Mouse (Mus musculus) hematopoietic stem cell, adult 5-6 weeks (primary cell): ENCODE measurements around the gene Rptor. TPM values are rescaled to one million over a fixed set of nuclear protein-coding genes. Genes with fewer than 3 reads are reported as not detected.

Experiments
- ATAC-seq, 2 experiments: fragments of 125-278 bp in 1 of 2; replicated peaks in 1 of 2; 2 replicates each; pipeline ENCODE4 v1.8.0; 2016 to 2017; ENCODE audit warnings: inconsistent platforms in 2 of 2, mild to moderate bottlenecking in 2 of 2, moderate number of reproducible peaks in 2 of 2, low read depth in 1 of 2, moderate TSS enrichment in 1 of 2; ENCODE audit not compliant: low FRiP score in 2 of 2, poor library complexity in 2 of 2, severe bottlenecking in 2 of 2, insufficient read depth in 1 of 2, low TSS enrichment in 1 of 2
- total RNA-seq: library from RNA; stranded (forward); fragments of 172-1452, 232-1000 nt; gene quantifications from 2 replicates; pipeline ENCODE4 v1.2.3, GENCODE M21; 2017

Rptor gene
- total RNA-seq, 1 experiment from 2014 or later: 21.8 TPM

DNA sequence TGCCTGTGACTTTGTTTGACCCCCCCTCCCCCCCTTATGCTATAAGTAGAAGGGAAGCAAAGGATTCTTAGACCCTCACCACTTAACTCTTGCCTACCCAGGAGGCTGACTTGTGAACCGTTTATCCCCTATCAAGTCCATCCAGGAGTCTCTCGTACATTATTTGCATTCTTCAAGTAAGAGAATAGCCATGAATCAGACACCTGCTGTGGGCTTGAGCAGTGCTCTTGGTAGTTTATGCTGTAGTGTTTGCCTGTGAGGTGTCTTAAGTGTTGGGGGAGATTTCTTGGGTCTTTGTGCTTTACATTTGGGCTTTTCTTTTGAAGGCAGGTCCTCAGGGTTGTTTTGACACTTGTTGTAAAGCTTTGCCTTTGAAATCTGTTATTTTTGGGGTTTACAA lies 69.3 kb downstream of the Rptor start:
- ATAC-seq: no peak

DNA sequence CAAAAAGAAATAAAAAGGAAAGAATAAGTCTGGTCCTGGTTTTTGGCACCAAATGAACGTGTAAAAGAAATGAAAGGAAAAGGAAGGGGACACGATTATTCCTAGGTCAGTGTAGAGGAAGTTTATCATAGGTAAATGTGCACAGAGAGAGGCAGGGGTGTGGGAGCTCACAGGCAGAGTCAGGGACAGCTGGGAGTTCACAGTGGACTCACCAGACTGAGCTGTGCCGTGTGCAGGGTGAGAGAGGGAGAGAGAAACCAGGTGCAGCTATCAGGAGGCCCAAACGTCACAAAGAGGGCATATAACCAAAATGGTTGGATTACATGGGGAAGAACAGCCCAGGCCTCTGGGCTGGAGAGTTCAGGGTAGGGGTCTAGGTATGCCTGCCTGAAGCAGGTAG lies 70.1 kb downstream of the Rptor start:
- ATAC-seq: no peak

DNA sequence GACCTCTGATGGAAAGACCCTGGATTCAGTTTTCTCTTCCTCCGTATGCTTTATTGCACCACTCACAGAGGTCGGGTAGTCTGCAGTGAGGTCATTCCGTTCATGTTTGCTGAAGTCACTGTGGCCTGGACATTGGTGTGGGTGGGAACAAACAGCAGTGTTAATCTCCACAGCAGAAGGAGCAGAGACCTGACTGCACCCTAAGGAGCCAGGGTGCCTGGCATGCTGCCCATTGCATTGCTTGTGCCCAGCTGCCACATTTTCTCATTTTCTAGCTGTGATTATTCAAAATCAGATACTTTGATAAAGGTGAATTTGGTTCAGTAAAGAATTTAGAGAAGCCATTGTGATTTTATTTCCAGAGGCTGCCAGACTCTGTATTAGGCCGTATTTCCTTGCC lies 72.1 kb downstream of the Rptor start:
- ATAC-seq: no peak

DNA sequence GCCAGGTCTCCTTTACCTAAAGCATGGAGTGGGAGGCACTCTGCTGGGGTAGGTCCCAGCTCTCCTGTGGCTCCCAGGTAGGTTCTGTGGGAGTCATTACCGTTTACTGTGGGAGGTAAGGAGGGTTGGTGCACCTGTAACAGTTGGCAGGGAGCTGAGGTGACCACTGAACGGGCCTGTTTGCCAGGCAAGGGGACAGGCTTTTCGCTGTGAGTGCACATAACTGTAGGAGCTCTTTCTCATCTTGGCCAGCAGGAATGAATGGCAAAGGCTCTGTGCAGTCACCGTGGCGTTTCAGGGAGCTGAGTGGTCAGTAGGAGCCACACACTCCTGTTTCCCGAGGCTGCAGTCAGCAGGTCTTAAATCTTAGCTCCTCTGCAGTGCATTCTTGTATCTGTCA lies 72.8 kb downstream of the Rptor start:
- no peak for ATAC-seq

DNA sequence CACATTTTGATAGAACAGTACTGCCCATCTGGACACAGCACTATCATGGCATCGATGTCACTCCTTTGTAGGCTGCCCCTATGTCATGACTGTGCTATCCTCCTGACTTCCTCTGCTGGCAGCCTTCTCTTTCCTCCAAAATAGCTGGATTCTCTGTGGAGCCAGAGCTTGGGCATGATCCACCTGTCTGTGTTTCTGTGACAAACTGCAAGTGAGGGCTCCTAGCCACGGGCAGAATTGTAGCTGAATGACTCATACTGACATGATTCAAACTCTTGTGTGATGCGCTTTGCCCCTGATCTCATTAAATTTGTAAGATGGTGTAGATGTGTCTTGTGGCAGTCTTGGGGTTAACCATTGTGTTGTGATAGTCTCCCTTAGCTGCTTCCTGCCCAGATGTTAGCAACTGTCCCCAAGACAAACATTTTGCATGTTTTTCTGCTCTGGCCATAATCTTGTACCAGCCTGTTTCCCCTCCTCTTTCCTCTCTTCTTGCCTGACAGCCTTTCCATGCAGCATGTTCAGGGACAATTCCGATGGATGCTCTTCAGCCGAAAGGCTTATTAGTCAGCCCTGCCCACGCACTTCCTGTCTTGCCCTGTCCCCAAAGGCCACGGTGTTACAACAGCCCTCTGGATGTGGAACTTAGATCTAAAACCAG lies 74.2 kb downstream of the Rptor start:
- peak in 1 of 2 experiments; percentile 26; a peak in 1 of 4 replicates for ATAC-seq

DNA sequence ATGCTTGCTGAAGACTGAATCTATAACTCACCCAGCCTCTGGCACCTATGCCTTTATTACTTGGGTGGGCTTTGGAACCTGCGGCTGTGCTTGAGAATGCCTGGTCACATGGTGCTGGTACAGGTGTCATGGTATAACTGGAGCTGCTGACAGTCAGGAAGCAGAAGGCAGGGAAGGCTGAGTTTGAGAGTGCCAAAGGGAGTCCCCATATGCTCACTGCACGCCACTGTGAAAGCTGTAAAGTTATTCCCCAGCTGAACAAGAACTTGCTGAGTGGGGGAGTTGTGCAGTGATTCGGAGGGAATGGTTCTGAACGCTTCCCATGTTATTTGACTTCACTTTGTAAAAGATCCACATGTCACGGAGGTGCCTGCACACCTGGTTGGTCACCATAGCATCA lies 75.7 kb downstream of the Rptor start:
- no peak for ATAC-seq

DNA sequence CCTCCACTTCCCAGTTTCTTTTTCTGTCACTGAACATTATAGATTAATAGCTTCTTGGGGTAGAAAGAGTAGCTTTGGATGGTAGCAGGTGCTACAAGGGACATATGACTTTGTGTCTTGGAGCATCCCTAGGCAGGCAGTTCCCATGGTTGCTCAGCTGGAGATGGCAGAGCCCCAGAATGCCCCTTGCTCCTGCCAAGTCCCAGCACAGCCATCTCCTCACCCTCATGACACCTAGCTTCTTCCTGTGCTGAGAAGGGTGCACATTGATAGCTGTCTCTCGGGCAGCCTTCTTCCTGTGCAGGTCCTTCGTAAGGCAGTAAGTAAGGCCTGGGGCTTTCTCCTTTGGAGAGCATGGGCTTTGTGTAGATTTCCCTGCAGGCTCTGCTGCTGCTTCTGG lies 78.0 kb downstream of the Rptor start:
- ATAC-seq: no peak

DNA sequence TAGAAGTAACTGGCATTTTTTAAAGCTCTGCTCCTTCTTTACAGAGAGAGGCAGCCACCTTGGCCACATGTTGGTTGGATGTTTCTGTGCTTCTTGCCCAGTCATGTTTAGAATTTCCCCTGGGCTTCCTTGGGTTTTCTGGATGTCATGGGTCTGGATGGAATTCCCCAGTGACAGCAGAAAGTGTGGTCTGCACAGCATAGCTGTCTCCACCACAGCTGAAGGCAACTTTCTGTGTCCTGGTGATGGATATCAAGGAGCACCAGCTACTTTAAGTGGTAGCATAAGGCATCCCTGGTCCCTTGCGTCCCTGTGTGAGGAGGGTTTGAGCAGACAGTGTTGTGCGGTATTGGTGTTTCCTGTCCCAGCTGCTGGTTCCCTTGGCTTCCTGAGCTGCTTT lies 79.6 kb downstream of the Rptor start:
- no peak for ATAC-seq

DNA sequence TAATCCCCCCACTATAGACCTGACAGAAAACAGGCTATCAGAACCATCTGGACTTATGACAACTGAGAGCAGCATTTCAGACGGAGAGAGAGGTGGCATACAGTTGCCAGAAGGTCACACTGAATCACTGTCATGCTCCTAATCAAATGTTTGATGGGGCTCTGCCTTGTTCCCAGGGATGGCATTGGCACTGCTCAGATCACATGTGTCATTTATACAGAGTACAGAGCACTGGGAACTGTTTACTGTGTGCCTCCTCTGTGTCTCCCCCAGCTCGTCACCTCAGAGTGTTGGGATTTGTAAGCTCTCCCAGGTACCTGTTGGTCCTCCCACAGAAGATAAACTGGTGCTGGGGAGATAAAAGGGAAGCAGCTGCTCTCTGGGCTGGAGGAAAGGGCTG lies 81.1 kb downstream of the Rptor start:
- no peak for ATAC-seq

DNA sequence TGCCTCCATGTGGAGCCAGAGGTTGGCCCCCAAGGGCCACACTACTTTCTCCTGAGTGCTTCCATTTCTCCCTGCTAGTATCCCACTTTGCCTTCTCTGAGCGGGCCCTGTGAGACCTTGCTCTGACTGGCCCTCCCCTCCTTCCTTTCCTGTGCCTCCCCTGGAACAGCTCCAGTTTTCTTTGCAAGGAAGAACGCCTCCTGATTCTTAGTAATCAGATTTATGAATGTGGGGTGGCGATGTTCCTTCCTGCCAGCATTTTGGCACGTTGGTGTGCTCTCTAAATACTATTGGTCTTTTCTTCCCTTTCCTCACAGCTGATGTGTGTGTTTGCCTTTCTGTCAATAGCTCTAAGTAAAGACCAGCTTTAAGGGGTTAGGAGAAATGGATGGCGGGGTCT lies 82.8 kb downstream of the Rptor start:
- no peak for ATAC-seq

DNA sequence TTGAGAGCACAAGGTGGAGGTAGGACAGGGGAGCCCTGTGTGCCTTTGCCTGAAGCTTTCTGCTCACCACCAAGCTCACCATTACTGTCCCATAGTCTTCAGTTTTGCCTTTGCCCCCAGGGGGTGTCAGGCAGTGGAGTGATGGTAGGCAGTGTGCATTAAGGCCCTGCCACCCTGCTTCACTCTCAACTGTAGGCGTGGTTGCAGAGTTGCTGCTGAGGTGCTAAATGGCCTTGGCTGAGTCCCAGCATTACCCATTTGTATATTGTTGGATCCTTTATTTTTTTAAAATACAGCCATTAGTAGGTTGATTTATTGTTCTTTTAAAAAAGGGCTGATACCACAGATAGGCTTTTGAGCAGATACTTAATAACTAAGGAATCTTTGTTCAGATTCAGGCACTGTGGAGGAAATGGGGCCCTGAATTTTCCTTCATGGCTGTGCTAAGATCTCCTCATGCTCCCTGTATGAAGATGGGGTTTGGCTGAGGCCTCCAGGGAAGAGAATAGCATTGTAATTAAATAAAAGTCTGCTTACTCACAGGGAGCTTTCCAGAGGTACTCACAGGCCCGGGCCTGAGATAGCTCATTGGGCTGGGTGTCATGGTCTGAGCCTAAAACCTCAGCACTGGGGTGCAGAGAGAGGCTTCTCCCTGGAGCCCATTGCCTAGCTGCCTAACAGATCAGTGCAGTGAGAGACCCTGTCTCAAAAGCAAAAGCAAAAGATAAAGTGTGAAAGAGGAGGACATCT lies 83.4 kb downstream of the Rptor start:
- no peak for ATAC-seq

DNA sequence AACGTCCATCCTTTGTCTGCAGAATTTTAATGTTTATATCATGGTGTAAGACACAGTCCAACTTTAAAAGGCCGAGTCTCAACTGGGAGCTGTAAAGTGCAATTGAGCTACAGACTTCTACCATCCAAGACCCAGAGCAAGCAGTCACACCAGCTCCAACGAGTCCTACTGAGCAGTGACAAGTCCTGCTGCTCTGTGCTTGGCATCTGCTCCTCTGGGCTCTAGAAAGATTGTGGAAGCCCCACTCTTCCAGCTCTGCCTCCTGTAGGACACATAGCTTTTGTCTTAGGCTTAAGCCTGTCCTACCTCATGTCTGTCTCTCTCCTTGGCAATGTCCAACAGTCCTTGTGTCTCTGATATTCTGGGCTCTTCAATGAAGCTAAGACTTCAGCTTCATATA lies 84.6 kb downstream of the Rptor start:
- ATAC-seq: no peak

DNA sequence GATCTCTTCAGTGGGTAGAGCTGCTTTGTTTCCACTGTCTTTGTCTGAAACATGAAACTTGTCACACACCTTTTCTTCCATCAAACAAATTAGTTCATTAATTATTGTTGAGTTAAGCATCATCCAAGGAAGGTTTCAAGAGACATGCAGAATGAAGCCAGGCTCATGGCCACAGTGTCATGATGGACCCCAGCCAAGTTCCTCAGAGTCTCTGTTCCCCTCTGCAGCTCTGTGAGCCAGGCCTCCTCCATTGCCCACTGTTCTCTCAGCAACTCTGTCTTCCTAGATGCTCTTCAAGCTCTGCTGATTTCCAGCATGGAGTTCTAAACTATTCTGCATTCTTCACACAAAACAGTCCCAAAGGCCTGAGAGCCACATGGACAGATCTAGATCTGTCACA lies 85.3 kb downstream of the Rptor start:
- no peak for ATAC-seq

DNA sequence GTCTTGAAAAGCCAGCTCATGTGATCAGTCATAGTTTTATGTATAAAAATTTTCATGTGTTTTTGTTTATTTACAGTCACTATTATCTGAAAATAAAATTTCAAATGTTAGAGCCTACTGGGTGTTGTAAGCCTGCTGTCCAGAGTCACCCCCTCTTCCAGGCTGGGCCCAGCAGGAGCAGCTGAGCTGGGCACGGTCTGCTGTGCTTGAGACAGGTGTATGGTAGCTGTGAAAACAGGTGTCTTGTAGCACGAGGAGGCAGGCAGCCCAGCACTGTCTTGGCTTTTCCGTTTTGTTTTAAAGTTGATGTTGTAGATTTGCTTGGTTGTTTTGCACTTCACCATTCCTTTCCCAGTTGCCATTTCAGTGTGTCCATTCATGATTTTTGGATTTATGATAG lies 87.2 kb downstream of the Rptor start:
- no peak for ATAC-seq

DNA sequence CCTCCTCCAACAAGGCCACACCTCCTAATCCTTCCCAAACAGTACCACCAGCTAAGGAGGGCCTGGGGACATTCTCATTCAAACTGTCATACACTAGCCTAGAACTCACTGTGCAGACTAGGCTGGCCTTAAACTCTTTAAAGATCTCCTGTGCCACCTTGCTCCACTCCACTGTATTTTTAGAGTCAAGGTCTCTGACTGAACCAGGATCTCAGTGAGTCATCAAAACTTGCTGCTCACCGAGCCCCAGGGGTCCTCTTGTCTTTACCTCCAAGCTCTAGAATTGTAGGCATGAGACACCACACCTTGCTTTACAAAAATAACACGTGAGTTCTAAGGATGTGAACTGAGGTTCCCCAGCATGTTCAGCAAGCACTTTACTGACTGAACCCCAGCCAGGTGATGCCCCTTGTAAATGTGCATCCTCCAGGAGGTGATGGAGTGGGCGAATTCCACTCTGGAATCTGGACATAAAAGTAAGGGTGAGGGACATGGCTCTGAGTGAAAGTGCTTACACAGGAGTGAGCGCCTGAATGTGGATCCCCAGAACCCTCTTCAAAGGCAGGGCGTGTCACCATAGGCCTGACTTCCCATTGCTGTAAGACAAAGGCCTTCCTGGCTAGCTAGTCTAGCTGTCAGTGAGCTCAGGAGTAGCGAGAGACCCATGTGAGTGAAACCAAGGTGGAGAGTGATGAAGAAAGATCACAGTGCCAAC lies 89.6 kb downstream of the Rptor start:
- ATAC-seq: no peak

DNA sequence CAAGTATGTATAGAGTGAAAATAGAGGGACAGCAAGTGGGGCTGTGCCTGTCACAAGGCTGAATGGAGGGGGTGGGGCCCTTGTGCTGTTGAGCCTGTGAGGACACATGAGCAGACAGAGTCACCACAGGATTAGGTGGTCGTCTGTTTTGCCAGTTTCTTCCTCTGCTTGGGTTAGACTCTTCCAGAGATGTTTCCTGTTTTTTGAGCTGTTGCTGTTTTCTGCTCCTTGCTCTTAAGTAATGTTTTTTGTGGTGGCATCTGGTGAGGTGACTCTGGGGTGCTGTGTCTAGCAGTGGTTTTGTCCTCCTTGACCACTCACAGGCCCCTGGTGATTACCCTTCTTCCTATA lies 90.2 kb downstream of the Rptor start:
- ATAC-seq: 0 out of 4 replicates have a peak, but pooled peaks of 1 of the 2 experiments have one; percentile 25

DNA sequence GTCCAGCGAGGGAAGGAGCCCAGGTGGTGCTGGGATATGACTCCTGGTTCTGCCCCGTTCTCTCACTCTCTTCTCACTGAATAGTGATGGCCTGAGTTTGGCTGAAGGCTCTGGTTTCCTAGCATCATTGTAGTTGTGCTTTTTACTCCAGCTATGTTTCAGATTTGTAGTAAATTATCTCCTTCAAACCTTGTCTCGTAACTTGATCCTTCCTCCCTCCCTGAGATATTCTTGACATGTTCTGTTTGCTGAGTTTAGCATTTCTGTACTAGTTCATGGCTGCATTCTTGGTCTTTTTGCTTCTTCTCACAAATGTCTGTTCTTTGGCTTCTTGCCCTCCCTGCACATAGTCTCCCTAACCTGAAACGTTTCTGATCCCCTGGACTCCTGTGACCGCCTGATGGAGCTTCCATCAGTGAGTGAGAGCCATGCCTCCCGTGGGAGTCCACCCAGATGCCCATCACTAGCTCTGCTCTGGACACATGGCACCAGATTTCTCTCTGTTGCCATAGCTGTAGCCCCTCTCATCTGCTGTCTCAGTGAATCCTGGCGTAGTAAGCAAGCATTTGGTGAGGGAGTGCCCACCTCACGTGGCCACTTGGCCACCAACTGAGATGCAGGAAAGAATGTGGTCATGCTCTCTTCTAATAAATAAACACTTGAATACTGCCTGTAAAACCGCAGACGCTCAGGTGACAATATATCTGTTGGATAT lies 91.6 kb downstream of the Rptor start:
- ATAC-seq: no peak

DNA sequence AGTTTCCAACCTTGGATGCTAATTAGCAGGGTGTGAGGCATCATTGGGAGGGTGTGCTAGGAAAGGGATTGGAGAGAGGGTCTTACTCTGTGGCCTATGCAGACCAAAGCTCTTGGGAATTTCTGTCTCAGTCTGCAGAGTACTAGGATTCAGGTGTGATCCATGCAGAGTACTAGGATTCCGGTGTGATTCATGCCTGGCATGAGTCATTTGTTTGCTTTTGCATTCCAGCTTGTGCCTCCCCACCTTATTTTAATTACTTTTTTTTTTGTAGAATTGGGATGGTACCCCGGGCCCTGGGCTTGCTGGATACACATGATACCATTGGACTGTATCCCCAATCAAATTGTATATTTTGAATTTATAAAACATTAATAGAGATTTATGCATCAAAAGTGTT lies 93.7 kb downstream of the Rptor start:
- no peak for ATAC-seq
